Mouse (Mus musculus): ENCODE results near the gene H2afj.

H2afj gene

DNA sequence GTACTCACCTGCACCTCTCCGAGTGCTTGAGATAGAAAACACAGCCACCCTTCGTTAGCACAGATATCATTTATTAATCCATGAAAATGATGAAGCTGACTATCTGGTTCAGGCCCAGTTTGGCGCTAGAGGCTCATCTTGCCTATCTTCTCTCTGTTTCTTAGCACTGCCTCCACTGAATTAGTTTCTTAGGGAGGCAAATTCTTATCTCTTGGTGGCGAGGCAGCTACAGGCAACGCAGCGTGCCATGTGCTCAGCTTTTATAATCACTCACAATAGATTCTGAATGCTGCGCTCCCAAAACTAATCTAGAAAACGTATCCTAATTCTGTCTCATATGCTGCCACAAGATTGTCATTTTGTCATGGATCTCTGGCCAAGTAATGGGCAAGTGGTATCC, 40.4 kb downstream of the H2afj start:
- no peak for DNase-seq

DNA sequence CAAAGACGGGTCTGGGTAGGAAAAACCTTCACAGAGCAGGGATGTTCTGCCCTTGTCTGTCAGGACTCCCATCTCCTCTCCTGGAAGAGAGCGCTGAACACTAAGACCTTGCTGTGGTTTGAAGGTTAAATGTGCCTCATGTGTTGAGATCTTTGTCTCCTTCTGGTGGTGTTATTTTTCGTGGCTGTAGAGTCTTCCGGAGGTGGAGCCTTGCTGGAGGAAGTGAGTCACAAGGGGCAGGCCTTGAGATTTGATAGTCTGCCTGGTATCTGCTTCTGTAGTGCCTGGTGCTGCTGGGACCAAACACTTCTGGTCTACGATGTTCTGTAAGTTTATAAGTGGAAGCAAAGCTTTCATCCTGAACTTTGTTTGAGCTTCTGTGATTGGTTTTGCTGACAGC, 40.9 kb downstream of the H2afj start:
- DNase-seq: no peak

- DNase-seq: no peak
Observed at GRCm38 (mm10) chr6:136850267-136850666, 42.2 kb downstream of the H2afj start.

GRCm38 (mm10) chr6:136852348-136852747, 44.3 kb downstream of the H2afj start:
- no peak for DNase-seq

DNA sequence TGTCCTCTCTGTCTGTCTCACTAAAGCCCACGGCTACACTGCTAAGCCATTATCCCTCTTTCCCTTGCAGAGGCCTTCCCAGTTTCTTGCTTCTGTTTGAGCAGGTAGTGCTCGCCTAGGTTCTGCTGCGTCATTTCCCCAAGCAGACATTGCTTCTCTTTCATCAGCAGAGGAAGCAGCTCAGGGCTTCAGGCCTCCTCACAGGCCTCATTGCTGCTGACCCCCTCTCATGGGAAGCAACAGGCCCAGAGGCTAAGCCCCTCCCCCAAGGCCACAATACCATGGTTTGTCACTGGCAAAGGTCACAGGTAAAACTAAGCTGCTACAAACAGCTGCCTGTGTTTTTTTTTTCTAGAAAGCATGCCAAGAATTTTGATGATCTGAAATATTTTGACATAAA, 44.7 kb downstream of the H2afj start:
- DNase-seq: peak; percentile 36 to 57

DNA sequence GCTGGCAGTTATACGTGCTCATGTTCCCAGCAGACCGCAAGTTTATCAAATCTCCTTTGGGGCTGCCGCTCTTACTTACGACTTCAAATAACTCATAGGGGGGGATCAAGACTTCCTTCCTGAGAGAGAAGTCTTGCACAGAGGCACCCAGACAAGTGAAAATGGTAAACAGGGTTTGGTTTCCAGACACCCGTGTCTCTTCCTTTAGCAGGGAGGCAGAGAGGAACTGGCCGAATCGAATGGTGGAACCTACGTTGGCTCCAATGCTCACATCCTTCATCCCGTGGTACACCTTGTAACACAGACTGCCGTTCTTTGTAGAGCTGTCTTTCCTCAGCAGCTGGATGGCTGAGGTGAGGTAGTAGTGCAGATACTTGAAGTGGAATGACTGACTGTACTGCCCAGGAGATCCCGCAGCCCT, 46.3 kb downstream of the H2afj start:
- DNase-seq: no peak

GRCm38 (mm10) chr6:136855183-136855582, 47.1 kb downstream of the H2afj start:
- DNase-seq: no peak

DNA sequence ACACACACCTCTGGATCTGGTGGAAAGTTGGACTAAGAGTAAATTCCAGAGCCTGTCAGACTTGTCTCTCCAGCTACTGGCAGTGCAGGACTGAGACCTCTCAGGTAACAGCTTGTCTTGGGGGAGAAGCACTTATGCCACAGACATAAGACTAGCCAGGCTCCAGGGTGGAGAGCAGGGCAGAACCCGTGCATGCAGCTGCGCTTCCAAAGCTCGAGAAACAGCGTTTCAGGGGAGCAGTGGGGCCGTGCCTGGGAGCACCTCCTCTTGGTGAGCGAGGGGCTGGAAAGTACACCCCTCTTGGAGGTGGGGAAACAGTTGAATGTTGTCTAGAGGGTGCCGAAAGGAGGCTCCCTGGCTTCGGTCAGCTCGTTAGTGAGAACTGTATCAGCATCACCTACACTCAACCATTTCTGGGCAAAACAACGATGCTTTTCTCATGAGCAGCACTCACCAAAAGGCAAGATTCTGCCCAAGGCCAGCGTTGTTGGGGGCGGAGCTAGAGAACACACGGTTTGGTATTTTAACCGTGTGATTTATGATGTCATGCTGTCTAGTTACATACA, 48.1 kb downstream of the H2afj start:
- peak in 1 of 2 experiments; percentile 40 for DNase-seq

DNA sequence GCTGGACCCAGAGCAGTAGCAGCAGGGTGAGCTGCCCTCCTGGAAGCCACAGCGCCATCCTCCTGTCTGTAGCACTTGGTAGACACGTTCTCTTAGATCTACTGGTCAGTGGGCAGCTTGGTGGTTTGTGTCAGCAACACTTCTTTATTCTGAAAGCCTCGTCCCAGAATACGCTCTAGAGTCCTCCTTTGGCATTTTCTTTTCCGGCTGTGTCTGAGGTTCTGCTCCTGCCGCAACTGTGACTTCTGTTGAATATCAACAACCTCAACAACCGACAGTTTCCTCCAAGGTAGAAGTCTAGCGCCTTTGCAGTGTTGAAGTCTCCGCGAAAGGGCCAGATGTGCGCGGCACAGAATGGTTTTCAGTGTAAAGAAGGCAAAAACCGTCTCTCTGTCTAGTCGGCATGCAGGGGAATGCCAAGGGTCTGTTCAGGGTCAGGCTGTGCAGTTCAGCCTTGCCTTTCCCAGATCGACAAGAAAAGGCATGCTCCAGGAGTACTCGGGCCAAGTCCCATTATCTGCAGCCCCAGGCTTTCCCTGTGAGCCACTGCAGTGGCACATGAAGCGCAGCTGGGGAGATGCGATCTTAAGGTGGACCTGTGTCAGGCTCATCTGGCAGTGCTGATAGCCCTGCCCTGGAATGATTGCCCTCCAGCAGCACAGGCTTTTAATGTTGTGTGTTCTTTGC, 49.3 kb downstream of the H2afj start, which contains the start of gene Art4:
Art4 (minus strand) TSS at position 548 of the 687 bp plus-strand sequence.
- DNase-seq: peak; percentile 44 to 57

- DNase-seq: peak in 1 of 2 experiments; percentile 63
Observed at GRCm38 (mm10) chr6:136857873-136858260, 49.8 kb downstream of the H2afj start.

DNA sequence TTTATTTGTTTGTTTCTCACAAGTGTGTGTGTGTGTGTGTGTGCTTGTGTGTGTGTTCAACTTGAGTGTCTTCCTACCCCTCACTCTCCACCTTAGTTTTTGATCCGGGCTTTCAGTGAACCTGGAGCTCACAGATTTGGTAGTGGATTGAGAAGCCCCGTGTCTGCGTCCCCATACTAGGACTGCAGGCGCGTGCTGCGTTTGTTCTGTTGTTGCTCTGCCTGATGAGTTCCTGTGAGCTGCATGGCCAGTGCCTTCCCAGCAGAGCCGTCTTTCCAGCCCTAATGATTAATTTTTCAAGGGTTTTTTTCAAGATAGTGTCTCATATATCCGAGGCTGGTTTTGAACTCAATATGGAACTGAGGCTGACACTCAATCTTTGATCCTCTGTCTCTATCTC, 50.4 kb downstream of the H2afj start:
- peak in 1 of 2 experiments; percentile 39 for DNase-seq
